Mouse (Mus musculus) olfactory bulb, adult 2 months (tissue): ENCODE results near the gene Pdcd4.

ENCODE experiments used
- CTCF ChIP-seq: fragments of 200-500 bp; IDR thresholded peaks from 2 replicates; pipeline ENCODE4 v1.5.1; 2012; ENCODE audit warnings: low read depth, mild to moderate bottlenecking, low read length, moderate library complexity; ENCODE audit not compliant: insufficient read depth
- POLR2A ChIP-seq: fragments of 200-500 bp; IDR thresholded peaks from 2 replicates; pipeline ENCODE4 v1.6.1; 2012; ENCODE audit warnings: mild to moderate bottlenecking, low read depth, low read length, moderate library complexity; ENCODE audit not compliant: insufficient read depth

- TF ChIP-seq CTCF (no peak), POLR2A (no peak)
Measured at GRCm38 (mm10) chr19:53859149-53859548, 32.9 kb upstream of the Pdcd4 start.
